Mouse (Mus musculus): ENCODE data around the gene Crybb2.

DNA sequence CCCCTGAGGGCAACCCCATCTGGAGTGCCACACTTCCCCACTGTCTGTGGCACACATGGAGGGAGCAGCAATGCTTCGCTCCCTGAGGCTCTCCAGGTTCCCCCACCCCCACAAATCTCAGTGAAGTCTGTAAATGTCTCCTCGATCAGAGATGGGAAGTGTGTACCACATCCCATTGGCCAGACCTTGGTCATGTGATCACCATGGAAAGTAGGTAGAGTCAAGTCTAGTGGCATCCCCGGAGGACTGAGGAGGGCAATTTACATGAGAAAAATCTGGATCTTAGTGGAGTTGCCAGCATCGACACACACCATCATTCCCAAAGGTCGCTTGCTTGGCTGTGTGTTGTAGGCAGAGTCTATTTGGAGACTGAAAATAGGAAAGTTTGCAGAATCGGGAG is 31.3 kb downstream of the Crybb2 start:
- no peak for TF ChIP-seq CTCF (IDR thresholded peaks at IDR 0.05; ENCODE audit: insufficient read depth, low read depth, low read length)
- no peak for TF ChIP-seq POLR2A (IDR thresholded peaks at IDR 0.05; ENCODE audit: insufficient read depth, low read depth, low read length)
